In genomic region chr7:43928521-43928920, GRCm38 (mm10) we compare ENCODE assay signal across 9 mouse cellular contexts. TPM values are rescaled to one million over a fixed set of nuclear protein-coding genes. Genes with fewer than 3 reads are reported as not detected.
DNase-seq lines count a peak whose midpoint lies in the region; ATAC-seq and TF ChIP-seq lines count a peak whose summit lies in the region.
"Had no signal": no experiment of that assay in that cellular context is flagged by ENCODE, and none has a peak within 500 bp of the region (broad histone marks: within the 10 kb centered on the region; RNA-seq: fewer than 3 reads in every experiment).

No protein-coding gene starts in this region.

- no peaks in the 10 kb centered on the region for H3K9me3 ChIP-seq in kidney, embryonic 15.5 days (replicated peaks)
- no peaks in the 10 kb centered on the region for H3K9me3 ChIP-seq in stomach, postnatal 0 days (ENCODE audit: control insufficient read depth, low read length)
- H3K9me3 ChIP-seq: limb, embryonic 13.5 days had no signal

- WGBS in kidney, embryonic 15.5 days = 43% methylated on average over 4 of the region's 4 CpGs
- 34% methylated on average over 4 of the region's 4 CpGs for WGBS in stomach, postnatal 0 days

- no peaks in the 10 kb centered on the region for H3K36me3 ChIP-seq in kidney, embryonic 15.5 days
- no peaks in the 10 kb centered on the region for H3K36me3 ChIP-seq in stomach, postnatal 0 days (ENCODE audit: control insufficient read depth, insufficient read depth, low read length)
- H3K36me3 ChIP-seq: limb, embryonic 13.5 days had no signal

- H3K9ac ChIP-seq in kidney, embryonic 15.5 days = no peak overlapping the region
- H3K9ac ChIP-seq in stomach, postnatal 0 days (ENCODE audit: low read length) = no peak overlapping the region
- H3K9ac ChIP-seq: limb, embryonic 13.5 days had no signal

- TF ChIP-seq CTCF in stomach, postnatal 0 days (IDR thresholded peaks at IDR 0.05; ENCODE audit: low read depth) = peak; percentile 65

- H3K27me3 ChIP-seq in kidney, embryonic 15.5 days = no peaks in the 10 kb centered on the region
- H3K27me3 ChIP-seq in stomach, postnatal 0 days (ENCODE audit: control insufficient read depth, insufficient read depth, low read length) = no peaks in the 10 kb centered on the region
- H3K27me3 ChIP-seq: limb, embryonic 13.5 days had no signal

- no peak overlapping the region for H3K4me2 ChIP-seq in kidney, embryonic 15.5 days
- H3K4me2 ChIP-seq in stomach, postnatal 0 days (replicated peaks; ENCODE audit: low read depth) = no peak overlapping the region
- H3K4me2 ChIP-seq: limb, embryonic 13.5 days had no signal

- intact Hi-C loops in heart, postnatal 14 days (cut with DNase I) = no loop called here

- H3K27ac ChIP-seq in kidney, embryonic 15.5 days = no peak overlapping the region
- no peak overlapping the region for H3K27ac ChIP-seq in stomach, postnatal 0 days (replicated peaks)
- H3K27ac ChIP-seq: limb, embryonic 13.5 days had no signal

- ATAC-seq in kidney, embryonic 15.5 days (replicated peaks; ENCODE audit: low FRiP score) = 0 out of 2 replicates have a peak, but pooled peaks have one; percentile 15
- peak; percentile 54; the same call in 1 of the 2 replicates for ATAC-seq in stomach, postnatal 0 days (ENCODE audit: low FRiP score, low TSS enrichment)

- no peak overlapping the region for H3K4me3 ChIP-seq in kidney, embryonic 15.5 days (replicated peaks)
- H3K4me3 ChIP-seq in stomach, postnatal 0 days (ENCODE audit: low read depth, low read length) = no peak overlapping the region
- H3K4me3 ChIP-seq: limb, embryonic 13.5 days had no signal

- no peaks in the 10 kb centered on the region for H3K4me1 ChIP-seq in kidney, embryonic 15.5 days
- no peaks in the 10 kb centered on the region for H3K4me1 ChIP-seq in stomach, postnatal 0 days (replicated peaks; ENCODE audit: control insufficient read depth, insufficient read depth)
- H3K4me1 ChIP-seq: limb, embryonic 13.5 days had no signal

- DNase-seq in heart, postnatal 4 days = peak; percentile 8
- no peak for DNase-seq in heart, postnatal 14 days
- DNase-seq in 3T3-L1 (ENCODE audit: low read depth, low spot score) (peak; percentile 12), WW6 (ENCODE audit: low read depth, low spot score) (peak; percentile 24)
- DNase-seq in stomach, postnatal 0 days (ENCODE audit: low spot score) = peak; percentile 48
- no peak for DNase-seq in left cerebral cortex, adult 9 months (ENCODE audit: low spot score in 2 of 2)
- no peak for DNase-seq in layer of hippocampus, postnatal 10 days (ENCODE audit: low spot score in 2 of 2)

- no peak for TF ChIP-seq EP300 in stomach, postnatal 0 days (optimal IDR thresholded peaks at IDR 0.05)

RNA-seq across cellular contexts. Expression of gene Klk15, which starts 5.0 kb away (rescaled TPM):
- not detected for total RNA-seq in heart, postnatal 4 days (2021)
- total RNA-seq in heart, postnatal 14 days (2021) = not detected
- not detected in 2 replicates for polyA plus RNA-seq in kidney, embryonic 15.5 days (2015; fragmentation: Nextera tagmentation; extraction: Ambion mirVana)
- polyA plus RNA-seq in stomach, postnatal 0 days (2015; fragmentation: Nextera tagmentation; extraction: Ambion mirVana) = not detected in 2 replicates
- total RNA-seq in layer of hippocampus, postnatal 10 days (2021) = not detected
- polyA plus RNA-seq: limb, embryonic 13.5 days had no signal

RNA-seq across cellular contexts. Expression of gene Klk1b8, which starts 21.9 kb away (rescaled TPM):
- total RNA-seq in heart, postnatal 4 days (2021) = not detected
- total RNA-seq in heart, postnatal 14 days (2021) = not detected
- polyA plus RNA-seq in kidney, embryonic 15.5 days (2015; fragmentation: Nextera tagmentation; extraction: Ambion mirVana) = 0.19 TPM in 1 of 2 replicates, not detected in the other
- not detected in 2 replicates for polyA plus RNA-seq in stomach, postnatal 0 days (2015; fragmentation: Nextera tagmentation; extraction: Ambion mirVana)
- not detected for total RNA-seq in layer of hippocampus, postnatal 10 days (2021)
- polyA plus RNA-seq: limb, embryonic 13.5 days had no signal

RNA-seq across cellular contexts. Expression of gene Klk1b1, which starts 38.0 kb away (rescaled TPM):
- total RNA-seq in heart, postnatal 4 days (2021) = not detected
- total RNA-seq in heart, postnatal 14 days (2021) = not detected
- polyA plus RNA-seq in kidney, embryonic 15.5 days (2015; fragmentation: Nextera tagmentation; extraction: Ambion mirVana) = not detected in 2 replicates
- not detected in 2 replicates for polyA plus RNA-seq in stomach, postnatal 0 days (2015; fragmentation: Nextera tagmentation; extraction: Ambion mirVana)
- not detected for total RNA-seq in layer of hippocampus, postnatal 10 days (2021)
- polyA plus RNA-seq: limb, embryonic 13.5 days had no signal

RNA-seq across cellular contexts. Expression of gene Klk1b9, which starts 47.3 kb away (rescaled TPM):
- not detected for total RNA-seq in heart, postnatal 4 days (2021)
- not detected for total RNA-seq in heart, postnatal 14 days (2021)
- polyA plus RNA-seq in kidney, embryonic 15.5 days (2015; fragmentation: Nextera tagmentation; extraction: Ambion mirVana) = not detected in 2 replicates
- polyA plus RNA-seq in stomach, postnatal 0 days (2015; fragmentation: Nextera tagmentation; extraction: Ambion mirVana) = not detected in 2 replicates
- not detected for total RNA-seq in layer of hippocampus, postnatal 10 days (2021)
- polyA plus RNA-seq: limb, embryonic 13.5 days had no signal

RNA-seq across cellular contexts. Expression of gene Klk4, which starts 47.6 kb away (rescaled TPM):
- total RNA-seq in heart, postnatal 4 days (2021) = not detected
- not detected for total RNA-seq in heart, postnatal 14 days (2021)
- polyA plus RNA-seq in kidney, embryonic 15.5 days (2015; fragmentation: Nextera tagmentation; extraction: Ambion mirVana) = 0.12 TPM in 1 of 2 replicates, not detected in the other
- polyA plus RNA-seq in stomach, postnatal 0 days (2015; fragmentation: Nextera tagmentation; extraction: Ambion mirVana) = not detected in 2 replicates
- total RNA-seq in layer of hippocampus, postnatal 10 days (2021) = not detected

Comparison
In these comparisons a context has a peak if more than half of its experiments do, and no peak if none do; other contexts are left out.
1. DNase-seq: peak in heart, postnatal 4 days (single experiment), 3T3-L1 (single experiment), WW6 (single experiment) and stomach, postnatal 0 days (single experiment); none in heart, postnatal 14 days (0 of 2), left cerebral cortex, adult 9 months (0 of 2) and layer of hippocampus, postnatal 10 days (0 of 2).